Mouse (Mus musculus) heart, adult 2 months (tissue): ENCODE data around the gene Gsg1l.

Experiments used
- CTCF ChIP-seq: fragments of 200-600 bp; IDR thresholded peaks from 2 replicates; pipeline ENCODE4 v1.8.1; 2022; ENCODE audit warnings: antibody characterized with exemption, mild to moderate bottlenecking, moderate library complexity
- EP300 ChIP-seq: fragments of 200-500 bp; IDR thresholded peaks from 2 replicates; pipeline ENCODE4 v1.6.1; 2011; ENCODE audit warnings: low read depth, low read length, control low read depth; ENCODE audit not compliant: insufficient read depth

- TF ChIP-seq CTCF (no peak), EP300 (no peak)
Observed at GRCm38 (mm10) chr7:125987117-125987516, 95.1 kb downstream of the Gsg1l start.
